Mouse (Mus musculus) T-cell, adult 2 months (primary cell): ENCODE data around the gene Tjp1.

ENCODE experiments used
- DNase-seq: peaks from one replicate; pipeline ENCODE4 v3.0.0; 2022; ENCODE audit warnings: low spot score

Gene Tjp1

GRCm38 (mm10) chr7:65486259-65486681 lies 41.3 kb downstream of the Tjp1 start:
- no peak for DNase-seq

GRCm38 (mm10) chr7:65484170-65484778 lies 43.3 kb downstream of the Tjp1 start:
- DNase-seq = no peak

GRCm38 (mm10) chr7:65482216-65482615 lies 45.4 kb downstream of the Tjp1 start:
- no peak for DNase-seq

- DNase-seq = no peak
Observed at GRCm38 (mm10) chr7:65472048-65472447, 55.5 kb downstream of the Tjp1 start.

- DNase-seq = no peak
Observed at GRCm38 (mm10) chr7:65471406-65471805, 56.2 kb downstream of the Tjp1 start.

GRCm38 (mm10) chr7:65470214-65470613 lies 57.4 kb downstream of the Tjp1 start:
- no peak for DNase-seq

GRCm38 (mm10) chr7:65469666-65470065 lies 57.9 kb downstream of the Tjp1 start:
- no peak for DNase-seq

- DNase-seq = no peak
Observed at GRCm38 (mm10) chr7:65468191-65468590, 59.4 kb downstream of the Tjp1 start.

- no peak for DNase-seq
Observed at GRCm38 (mm10) chr7:65467306-65468021, 60.1 kb downstream of the Tjp1 start.

- no peak for DNase-seq
Observed at GRCm38 (mm10) chr7:65466137-65466536, 61.4 kb downstream of the Tjp1 start.

GRCm38 (mm10) chr7:65464518-65465037 lies 63.0 kb downstream of the Tjp1 start:
- DNase-seq = no peak

- DNase-seq = no peak
Observed at GRCm38 (mm10) chr7:65463438-65463837, 64.1 kb downstream of the Tjp1 start.

- DNase-seq = no peak
Observed at GRCm38 (mm10) chr7:65461412-65461811, 66.2 kb downstream of the Tjp1 start.

- DNase-seq = no peak
Observed at GRCm38 (mm10) chr7:65460196-65460595, 67.4 kb downstream of the Tjp1 start.

- no peak for DNase-seq
Observed at GRCm38 (mm10) chr7:65456031-65456430, 71.5 kb downstream of the Tjp1 start.

- no peak for DNase-seq
Observed at GRCm38 (mm10) chr7:65455208-65455607, 72.4 kb downstream of the Tjp1 start.

GRCm38 (mm10) chr7:65454269-65454668 lies 73.3 kb downstream of the Tjp1 start:
- DNase-seq = no peak

GRCm38 (mm10) chr7:65452246-65452645 lies 75.3 kb downstream of the Tjp1 start:
- no peak for DNase-seq

- no peak for DNase-seq
Observed at GRCm38 (mm10) chr7:65450158-65450557, 77.4 kb downstream of the Tjp1 start.

GRCm38 (mm10) chr7:65441505-65441904 lies 86.1 kb downstream of the Tjp1 start:
- DNase-seq = no peak

- DNase-seq = no peak
Observed at GRCm38 (mm10) chr7:65439518-65439917, 88.1 kb downstream of the Tjp1 start.

GRCm38 (mm10) chr7:65438146-65438545 lies 89.4 kb downstream of the Tjp1 start:
- no peak for DNase-seq

GRCm38 (mm10) chr7:65436921-65437320 lies 90.7 kb downstream of the Tjp1 start:
- no peak for DNase-seq
